Mouse (Mus musculus): ENCODE measurements at regions not wholly inside any gene's neighbourhood (a gene's known extent, or its start where the extent isn't known, plus 50 kb on each side); places are given as distances from the start of the nearest gene placed in this dataset.

DNA sequence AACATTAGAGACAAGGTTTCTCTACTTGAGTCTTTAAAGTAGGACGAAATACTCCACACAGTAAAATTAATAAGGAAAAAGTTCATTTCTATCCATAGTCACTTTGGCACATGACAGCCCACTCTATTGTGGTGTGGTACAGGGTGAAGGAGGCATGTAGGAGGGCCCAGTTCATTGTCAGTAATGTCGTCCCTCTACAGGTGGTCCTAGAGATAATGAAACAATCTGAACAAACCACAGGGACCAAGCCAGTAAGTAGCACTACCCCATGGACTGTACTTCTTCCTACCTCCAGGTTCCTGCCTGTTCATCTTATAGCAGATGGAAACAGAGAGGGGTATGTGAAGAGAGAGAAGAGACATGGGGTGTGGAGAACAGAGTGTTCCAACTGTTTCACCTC lies 102.1 kb upstream of the Mtap start:
- TF ChIP-seq EP300 (IDR thresholded peaks at IDR 0.05; ENCODE audit: low read depth) (no peak), CTCF (IDR thresholded peaks at IDR 0.05; ENCODE audit: low read depth) (no peak)
